Mouse (Mus musculus) lung, postnatal 14 days (tissue): ENCODE results near the gene Tubg2.
A peak's percentile ranks its signal among the peaks of the same experiment; 100 is the strongest.

Source experiments
- DNase-seq: peaks from one replicate; pipeline ENCODE4 v3.0.0; 2021

Tubg2 gene

DNA sequence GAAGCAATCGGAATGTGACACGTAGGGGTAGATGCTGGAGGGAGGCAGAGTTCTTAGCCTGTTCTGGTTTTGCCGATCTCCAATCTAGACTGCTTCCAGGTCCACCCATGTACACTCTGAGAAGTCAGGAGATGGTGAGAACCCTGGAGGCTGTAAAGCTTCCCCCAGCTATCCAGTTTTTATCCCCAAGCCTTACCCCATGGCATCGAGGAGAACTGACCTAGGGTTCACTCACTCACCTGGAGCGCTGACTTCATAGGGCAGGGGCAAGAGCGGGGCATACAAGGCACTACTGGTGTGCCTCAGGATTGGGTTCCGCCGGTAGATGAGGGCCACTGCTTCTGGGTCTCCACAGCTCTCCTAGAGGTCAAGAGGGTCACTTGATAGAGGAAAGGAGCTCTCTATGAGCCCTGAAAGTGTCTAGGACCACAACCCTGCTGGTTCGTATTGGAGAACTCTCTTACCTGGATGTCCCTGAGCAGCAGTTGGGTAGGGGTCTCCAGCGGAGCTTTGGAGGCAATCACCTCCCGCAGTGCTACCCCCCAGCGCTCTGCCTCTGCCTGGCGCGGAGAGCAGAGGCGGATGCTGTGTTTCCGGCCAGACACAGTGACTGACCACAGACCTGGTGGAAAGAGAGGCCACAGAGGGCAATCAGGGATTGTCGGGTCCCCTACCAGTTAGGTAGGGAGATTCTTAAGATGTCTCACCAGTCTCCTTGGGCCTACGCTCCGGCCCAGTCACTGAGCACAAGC is 11.7 kb downstream of the Tubg2 start:
- no peak for DNase-seq

DNA sequence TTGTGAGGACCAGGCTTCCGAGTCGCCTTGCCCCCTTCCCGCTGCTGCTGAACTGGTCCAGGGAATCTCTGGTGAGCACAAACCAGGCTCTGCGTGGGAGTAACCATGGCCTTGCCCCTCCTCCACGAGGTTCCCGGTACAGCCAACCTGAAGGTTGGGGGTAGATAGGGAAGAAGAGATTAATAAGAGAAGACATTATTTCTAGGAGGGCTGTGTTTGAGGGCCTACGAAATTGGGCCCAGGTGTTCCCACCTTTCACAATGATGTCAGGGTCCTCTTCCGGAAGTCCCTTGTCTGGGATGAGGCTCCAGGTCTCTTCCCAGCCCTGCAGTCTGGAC is 12.2 kb downstream of the Tubg2 start:
- DNase-seq, result no peak

DNA sequence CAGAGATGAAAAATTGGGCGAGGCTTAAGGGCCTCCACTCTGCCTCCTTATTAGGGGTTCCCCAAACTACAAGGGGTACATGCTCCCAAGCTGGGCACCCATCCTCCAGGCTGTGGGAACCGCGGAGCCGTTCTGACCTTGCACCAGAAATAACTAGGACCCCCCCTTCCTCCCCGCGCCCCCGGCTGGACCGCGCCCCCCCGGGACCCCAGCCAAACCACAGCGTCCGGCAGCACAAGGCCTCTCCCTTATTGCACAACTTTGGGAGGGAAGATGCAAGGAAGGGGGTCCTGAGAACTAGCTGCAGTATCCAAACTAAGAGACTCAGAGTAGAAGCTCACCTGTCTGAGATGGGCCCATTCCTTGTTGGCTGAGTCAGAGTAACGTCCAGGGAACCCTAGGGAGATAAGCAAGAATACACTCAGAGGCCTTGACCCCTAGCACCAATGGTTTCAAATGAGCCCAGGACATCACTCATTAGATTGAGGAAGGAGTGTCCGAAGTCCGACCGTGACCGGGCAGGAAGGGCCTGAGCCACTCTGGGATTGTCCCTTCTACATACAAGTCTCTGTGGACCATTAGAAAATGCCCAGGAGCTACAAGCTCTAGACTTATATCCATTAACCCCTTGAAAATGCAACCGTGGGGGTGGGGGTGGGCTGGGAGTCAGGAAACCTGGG is 12.7 kb downstream of the Tubg2 start:
- DNase-seq, result peak; percentile 62

DNA sequence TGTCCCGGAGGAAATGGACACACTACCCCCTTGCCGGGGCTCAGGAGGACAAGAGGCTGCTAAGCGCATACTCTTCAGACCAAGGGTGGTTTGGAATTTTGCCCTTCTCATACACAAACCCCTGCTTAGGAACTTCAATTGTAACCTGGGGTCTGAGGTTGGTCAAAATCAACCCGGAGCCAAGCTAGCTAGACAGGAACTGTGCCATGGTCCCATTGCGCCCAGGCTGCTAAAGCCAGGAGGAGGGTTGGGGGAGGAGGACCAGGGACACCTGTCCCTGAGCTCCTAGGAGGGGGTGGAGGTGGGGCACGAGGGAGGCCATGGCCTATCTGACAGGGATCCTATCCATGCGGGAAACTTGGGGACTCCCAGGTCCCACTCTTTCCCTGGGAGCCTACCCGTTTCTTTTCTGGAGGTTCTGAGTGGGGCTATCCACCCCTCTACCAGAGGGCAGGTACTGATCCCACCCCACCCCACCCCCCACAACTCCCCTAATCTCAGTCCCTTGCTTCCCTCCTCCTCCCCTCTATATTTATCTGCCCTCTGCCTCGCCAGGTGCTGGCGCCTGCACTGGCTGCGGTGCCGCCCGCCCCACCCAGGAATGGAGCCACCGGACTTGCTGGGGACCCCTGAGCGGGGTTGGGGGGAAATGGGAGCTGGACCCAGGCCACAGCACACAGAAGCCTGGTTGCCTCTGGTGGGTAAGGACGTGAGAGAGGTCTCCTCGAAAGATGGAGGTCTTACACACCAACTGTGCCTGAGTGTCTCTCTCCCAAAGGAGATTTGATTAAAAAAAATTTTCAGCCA is 13.8 kb downstream of the Tubg2 start:
- DNase-seq, result no peak

DNA sequence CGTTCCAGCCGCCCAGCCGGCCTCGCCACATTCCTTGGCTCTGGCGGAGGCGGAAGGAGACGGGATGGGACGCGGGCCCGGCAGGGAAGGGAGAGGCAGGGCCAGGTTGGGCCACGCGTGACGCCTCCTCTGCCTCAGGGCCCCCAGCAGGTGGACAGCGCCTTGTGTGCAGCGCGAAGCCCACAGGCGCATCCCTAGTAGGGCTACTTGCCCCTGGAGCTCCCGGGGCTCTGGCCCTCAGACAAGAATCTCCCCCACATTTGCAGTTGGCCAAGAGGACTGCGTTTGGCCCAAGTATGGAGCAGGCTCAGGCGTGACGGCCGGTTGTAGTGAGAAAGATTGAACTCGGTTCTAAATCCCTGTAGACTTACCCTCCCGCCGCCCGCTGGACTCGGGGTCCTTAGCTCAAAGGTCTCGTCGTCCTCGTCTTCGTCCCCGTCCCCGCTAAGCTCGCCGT is 14.7 kb downstream of the Tubg2 start, which contains the start of gene Cntnap1:
Gene Cntnap1 (plus strand): TSS at position 170 of the 457 bp plus-strand sequence.
- peak; percentile 76 for DNase-seq

DNA sequence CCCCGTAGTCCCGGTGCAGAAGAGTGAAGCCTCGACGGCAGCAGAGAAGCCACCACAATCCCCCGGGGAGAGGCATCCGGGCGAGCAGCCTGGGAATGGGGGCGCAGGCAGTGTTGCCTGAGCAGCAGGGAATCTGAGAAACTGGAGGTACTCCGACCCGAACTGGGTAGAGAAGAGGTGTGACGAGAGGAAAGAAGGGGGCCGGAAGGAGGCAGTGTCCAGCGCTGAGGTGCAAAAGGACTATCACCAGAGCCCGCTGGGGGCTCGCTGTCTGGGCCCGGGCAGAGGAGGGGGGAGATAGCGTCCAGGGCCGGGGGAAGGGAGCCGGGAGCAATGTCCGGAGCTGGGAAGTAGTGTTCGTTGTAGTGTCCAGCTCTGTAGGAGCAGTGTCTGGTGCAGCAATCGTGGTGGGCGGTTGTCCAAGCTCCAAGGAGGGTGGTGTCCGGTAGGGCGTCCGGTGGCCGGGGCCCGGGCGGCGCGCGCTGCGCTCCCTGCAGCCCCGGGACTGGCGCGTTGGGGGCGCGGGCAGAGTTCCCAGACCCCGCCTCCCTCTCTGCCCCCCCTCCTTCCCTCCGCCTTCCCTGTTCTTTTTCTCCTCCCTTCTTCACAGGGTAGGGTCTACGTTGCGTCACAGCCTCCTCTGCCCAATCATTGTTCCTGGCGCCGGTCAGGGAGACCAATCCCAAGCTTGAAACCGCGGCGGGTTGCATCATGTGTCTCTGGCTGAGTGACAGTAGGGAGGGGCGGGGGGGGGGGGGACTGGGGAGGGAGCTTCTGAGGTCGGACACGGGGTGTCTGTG is 15.3 kb downstream of the Tubg2 start, which contains the start of gene Plekhh3:
Gene Plekhh3 (minus strand): TSS at position 541 of the 800 bp plus-strand sequence.
- peak; percentile 95 for DNase-seq

DNA sequence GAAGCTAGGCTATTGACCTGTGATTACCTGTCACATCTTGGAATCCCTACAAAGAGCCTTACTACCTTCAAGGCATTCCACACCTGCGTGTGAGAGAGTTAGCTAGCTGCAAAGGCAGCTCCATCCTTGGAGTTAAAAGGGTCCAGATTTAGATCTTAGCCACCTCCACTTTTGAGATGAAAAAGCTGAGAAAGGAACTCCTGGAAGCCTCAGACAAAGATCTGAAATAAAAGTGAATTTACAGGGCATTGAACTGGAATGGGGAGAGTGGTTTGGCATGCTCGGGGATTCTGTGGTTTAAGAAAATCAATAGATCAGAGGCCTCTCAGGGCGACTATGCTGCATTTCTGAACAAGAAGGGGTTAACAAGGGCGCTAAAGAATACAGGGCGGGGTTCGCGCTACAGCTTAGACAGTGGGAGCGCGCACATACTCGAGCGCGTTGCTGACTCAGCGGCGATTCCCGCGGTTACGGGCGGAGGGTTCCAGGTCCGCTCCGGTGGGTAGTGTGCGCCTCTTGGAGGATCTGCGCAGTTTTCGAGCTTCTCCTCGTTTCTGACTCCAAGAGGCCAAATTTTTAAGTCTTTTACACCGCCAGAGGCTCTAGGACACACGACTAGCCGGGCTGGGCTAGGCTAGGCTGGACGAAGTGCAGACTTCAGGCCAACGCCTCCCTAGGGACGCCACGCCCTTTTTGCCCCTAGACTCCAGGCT is 16.2 kb downstream of the Tubg2 start:
- DNase-seq, result peak; percentile 73

DNA sequence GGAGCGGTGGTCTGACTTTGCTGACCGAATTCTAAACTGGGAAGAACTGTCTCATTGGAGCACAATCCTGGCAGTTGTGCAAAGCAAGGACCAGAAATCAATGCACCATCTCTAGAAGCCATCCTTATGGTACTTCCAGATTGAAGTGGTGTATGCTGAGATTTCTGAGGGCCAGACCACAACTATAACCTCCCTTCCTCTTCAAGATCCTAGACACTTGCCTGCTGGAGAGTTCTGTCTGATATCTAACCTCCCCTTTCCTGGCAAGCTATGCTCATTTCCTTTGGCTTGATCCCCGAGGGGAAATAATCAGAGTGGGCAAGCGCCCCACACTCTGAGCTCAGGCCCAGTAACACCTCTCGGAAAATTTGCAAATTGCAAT is 16.7 kb downstream of the Tubg2 start:
- no peak for DNase-seq

DNA sequence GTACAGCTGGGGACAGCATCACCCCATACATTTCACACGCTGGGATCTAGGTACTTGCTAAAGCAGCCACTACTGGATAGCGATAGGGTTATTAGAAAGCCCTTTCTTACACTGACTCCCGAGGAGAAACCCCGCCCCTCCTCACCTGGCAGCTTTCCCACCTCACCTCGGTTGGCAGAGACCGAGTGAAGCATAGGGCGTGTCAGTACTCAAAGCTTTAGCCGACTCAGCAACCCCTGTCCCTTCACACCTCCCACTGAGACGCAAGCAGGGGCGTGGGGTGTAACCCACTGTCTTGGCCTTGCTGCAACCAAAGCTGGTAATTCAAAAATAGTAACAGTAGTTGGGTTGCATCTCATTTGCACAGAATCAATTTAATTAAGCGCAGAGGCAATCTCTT is 17.4 kb downstream of the Tubg2 start:
- peak; percentile 74 for DNase-seq

DNA sequence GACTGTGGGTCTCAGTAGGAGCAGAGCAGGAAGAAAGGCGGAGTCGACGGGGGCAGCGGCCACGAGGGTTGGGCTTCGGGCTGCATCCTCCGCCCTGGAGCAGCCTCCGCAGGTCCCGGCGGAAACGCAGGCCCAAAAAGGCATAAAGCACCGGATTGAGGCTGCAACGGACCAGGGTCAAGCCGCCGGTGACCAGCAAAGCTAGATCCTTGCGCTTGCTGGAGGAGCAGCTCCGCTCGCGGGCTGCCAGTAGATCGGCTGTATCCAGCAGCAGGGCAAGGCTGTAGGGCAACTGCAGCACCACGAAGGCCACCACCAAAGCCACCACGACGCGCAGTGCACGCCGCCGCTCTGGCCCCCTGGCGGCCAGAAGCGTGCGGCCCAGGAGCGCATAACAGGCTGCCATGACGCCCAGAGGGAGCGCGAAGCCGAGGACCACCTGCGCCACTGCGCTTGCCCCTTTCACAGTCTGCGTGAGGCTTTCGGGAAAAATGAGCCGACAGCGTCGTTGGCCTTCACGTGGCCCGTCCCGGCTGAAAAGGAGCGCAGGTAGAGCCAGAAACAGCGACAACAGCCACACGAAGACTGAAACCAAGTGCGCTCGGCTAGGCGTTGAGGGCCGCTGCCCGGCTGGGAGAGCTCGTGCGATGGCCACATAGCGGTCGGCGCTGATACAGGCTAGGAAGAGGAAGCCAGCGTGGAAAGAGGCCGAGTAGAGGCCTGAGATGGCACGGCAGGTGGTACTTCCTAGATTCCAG is 18.1 kb downstream of the Tubg2 start:
- peak; percentile 78 for DNase-seq

DNA sequence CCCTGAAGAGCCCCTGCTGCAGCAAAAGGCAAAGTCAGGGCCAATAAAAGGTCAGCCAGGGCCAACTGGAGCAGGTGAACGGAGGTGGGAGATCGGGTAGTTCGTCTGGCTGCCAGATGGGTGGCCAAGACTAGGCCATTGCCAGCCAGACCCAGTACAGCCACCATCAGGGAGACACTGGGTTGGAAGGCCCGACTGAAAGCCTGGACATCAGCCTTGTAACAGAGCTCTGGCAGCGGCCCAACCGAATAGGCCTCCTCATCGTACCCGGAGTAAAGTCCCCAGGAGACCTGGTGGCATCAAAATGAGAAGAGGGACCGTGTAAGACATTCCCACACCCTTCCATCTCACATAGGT is 18.7 kb downstream of the Tubg2 start:
- DNase-seq, result no peak

DNA sequence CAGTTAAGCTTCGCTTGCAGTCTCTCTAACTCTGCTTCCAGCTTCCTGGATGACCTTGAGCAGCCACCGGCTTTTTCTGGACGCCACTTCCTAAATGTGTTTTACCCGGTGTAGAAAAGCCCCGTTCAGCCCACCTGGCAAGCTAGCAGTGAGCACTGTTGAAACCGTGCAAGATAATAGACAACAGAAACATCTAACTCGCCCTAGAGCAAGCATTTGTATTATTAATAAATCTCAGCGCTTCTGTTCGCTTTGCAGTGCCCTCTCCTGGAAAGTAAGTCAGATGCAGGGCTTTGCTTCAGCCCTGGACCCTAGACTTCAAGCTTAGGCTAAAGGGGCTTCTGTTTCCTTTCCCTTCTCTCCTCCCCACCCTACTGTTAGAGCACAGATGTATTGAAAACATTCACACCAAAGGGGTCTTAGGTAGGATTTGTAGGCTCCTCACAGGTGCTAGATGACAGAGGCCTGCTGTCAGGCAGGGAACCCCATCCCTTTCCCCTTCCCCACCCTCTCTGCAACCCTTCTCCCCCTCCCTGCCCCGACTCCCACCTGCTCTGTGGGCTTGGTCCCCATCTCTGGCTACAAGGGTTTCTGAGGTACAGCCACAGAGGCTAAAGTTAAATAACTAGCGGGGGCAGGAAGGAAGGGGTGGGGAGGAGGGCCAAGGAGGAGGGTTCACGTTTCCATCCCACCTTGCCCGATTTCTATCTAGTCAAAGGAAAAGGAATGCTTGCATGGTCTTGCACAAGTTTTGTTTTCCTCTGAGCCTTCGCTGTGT is 19.3 kb downstream of the Tubg2 start, which contains the start of gene Ccr10:
Gene Ccr10 (minus strand): TSS at position 593 of the 778 bp plus-strand sequence.
- no peak for DNase-seq

DNA sequence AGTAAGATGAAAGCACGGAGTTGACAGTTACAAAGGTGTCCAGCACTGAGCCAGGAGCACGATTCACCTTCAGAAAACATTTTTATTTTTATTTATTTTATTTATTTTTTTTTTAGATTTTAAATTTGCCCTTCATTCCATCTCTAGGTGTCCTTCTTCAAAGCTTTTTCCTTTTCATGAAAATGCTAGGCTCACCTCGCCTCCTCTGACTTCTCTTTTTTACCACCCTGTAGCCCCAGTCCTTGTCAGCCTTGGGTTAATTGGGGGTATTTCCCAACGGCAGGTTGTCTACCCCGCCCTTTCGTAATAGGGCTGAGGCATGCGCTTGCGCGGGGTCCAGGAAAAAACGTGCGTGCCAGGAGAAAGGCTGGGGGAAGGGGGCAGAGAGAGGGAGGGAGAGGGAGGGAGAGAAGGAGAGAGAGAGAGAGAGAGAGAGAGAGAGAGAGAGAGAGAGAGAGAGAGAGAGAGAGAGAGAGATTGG is 20.0 kb downstream of the Tubg2 start:
- DNase-seq, result no peak

DNA sequence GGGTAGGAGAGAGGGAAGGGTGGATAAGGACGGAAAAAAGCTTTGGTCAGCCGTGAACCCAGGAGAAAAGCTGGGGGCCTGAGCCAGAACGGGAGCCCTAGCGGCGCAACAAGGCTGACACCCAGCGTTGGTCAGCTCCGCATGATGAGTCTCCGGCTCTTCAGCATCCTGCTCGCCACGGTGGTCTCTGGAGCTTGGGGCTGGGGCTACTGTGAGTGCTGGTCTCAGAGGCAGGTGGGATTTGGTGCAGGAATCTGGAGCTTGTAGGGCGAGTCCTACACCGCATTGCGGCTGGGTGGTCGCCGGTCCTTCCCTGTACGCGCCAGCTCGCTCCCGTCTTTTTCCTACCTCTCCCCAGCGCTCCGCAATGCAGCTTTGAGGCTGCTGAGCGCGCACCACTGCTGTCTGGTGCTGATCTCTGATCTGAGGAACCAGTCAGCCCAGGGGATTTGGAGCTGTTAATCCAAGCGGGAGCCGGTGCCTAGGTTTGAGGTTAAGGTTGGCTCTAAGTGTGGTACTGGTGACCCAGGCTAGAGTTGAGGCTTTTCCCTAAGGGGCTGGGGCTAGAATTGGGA is 20.5 kb downstream of the Tubg2 start:
- DNase-seq, result peak; percentile 49

DNA sequence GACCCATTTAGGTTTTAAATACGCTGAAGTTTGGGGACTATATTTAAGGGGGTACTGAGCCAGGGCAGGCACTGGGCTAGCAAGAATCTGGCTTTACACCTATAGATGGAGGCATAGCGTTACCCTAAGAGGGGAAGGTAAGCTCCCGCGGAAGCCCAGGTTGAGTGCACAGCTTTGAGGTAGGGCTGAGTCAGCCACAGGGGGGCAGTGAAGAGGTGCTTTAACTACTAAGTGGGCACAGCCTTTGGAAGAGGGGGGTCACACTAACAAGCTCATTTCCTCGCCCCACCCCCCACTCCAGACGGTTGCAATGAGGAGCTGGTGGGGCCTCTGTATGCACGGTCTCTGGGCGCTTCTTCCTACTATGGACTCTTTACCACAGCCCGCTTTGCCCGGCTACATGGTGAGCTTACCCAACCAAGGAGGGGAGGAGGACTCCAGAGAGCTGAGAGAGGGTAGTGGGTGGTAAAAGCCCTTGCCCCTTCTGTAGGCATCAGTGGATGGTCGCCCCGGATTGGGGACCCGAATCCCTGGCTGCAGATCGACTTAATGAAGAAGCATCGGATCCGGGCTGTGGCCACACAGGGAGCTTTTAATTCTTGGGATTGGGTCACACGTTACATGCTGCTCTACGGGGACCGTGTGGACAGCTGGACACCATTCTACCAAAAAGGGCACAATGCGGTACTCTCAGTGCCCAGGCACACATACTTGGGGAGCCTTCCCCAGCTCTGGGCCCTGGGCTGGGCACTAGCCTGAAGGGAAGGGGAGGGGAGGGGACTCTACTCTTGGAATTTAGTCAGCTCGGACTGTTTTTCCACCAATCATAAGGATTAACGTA is 21.4 kb downstream of the Tubg2 start:
- DNase-seq, result peak; percentile 74

DNA sequence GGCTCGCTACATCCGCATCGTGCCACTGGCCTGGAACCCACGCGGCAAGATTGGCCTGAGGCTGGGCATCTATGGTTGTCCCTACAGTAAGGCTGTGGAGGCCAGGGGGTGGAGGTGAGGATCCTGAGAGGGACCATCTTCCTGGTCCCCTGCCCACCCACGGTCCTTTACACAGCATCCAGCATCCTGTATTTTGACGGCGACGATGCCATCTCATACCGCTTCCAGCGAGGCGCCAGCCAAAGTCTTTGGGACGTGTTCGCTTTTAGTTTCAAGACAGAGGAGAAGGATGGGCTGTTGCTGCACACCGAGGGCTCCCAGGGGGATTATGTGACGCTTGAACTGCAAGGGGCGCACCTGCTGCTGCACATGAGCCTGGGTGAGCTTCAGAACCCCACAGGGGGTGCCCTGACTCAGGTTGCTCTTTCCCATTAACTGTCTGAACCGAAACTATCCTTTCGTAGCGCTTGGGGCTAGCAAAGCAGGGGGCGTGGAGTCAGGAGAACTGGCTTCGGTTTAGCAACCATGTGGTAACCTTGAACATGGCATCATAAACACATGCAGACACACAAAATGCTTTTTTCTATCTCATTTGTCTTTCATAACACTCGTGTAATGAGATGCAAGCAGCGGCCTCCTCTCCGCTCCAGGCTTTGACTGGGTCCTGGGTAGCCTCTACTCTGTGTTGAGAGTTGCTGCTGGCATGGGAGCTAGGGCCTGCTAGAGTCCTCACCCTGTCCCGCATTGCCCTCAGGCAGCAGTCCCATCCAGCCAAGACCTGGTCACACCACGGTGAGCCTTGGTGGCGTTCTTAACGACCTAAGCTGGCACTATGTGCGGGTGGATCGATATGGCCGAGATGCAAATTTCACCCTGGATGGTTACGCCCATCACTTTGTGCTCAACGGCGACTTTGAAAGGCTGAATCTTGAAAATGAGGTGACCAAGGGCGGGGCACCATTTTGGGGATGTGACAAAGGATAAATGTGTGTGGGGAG is 22.7 kb downstream of the Tubg2 start:
- DNase-seq, result no peak

DNA sequence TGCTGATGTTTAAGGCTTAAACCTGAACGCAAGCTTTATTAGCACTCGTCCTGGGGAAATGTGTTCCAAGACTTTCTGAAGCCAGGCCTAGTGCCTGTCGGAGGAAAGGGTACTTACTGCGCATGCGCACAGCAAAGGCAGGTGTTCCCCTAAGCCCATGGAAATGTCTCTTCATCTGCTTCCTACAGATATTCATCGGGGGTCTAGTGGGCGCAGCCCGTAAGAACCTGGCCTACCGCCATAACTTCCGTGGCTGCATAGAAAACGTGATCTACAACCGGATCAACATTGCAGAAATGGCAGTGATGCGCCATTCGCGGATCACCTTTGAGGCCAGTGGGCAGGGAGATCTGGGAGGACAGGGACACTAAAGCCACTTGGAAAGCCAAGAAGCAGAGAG is 23.6 kb downstream of the Tubg2 start:
- DNase-seq, result no peak

DNA sequence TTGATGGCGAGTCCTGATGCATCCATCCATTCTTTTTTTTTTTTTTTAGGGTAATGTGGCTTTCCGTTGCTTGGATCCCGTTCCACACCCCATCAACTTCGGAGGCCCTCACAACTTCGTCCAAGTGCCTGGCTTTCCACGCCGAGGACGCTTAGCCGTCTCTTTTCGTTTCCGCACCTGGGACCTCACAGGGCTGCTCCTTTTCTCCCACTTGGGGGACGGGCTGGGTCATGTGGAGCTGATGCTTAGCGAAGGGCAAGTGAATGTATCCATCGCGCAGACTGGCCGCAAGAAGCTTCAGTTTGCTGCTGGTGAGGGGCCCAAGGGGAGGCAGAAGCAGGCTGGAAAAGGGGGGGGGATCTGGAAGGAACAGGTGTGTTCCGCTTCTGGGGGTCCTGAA is 24.6 kb downstream of the Tubg2 start:
- no peak for DNase-seq
